Mouse (Mus musculus) CH12.LX (cell line): Measurements from ENCODE around the gene Arhgap45. TPM values are rescaled to one million over a fixed set of nuclear protein-coding genes. Genes with fewer than 3 reads are reported as not detected.
A peak's percentile ranks its signal among the peaks of the same experiment; 100 is the strongest.

Experiments used
- DNase-seq: peaks from one replicate; pipeline ENCODE4 v3.0.0-alpha.2; 2013; ENCODE audit errors: extremely low read depth
- H3K27ac ChIP-seq: 2 replicates; pipeline ENCODE4 v1.5.1; 2012; ENCODE audit warnings: low read depth, mild to moderate bottlenecking, control low read depth, moderate library complexity; ENCODE audit not compliant: insufficient read depth
- H3K27me3 ChIP-seq: replicated peaks from 2 replicates; pipeline ENCODE3; 2012; ENCODE audit warnings: inconsistent platforms
- H3K36me3 ChIP-seq, 2 experiments: replicated peaks in 1 of 2; 2 replicates each; pipeline versions ENCODE3 to v1.6.1; 2012; ENCODE audit warnings: inconsistent platforms in 1 of 2, low read length in 1 of 2, mild to moderate bottlenecking in 1 of 2, mixed read lengths in 1 of 2, moderate library complexity in 1 of 2; ENCODE audit not compliant: control insufficient read depth in 1 of 2, insufficient read depth in 1 of 2
- H3K4me1 ChIP-seq, 2 experiments: 2 replicates each; pipeline ENCODE4 v1.6.1; 2012; ENCODE audit warnings: inconsistent platforms in 1 of 2, moderate library complexity in 1 of 2; ENCODE audit not compliant: insufficient read depth in 2 of 2, control insufficient read depth in 1 of 2
- H3K4me2 ChIP-seq: 2 replicates; pipeline ENCODE4 v1.6.1; 2012; ENCODE audit warnings: low read depth, mild to moderate bottlenecking, control low read depth; ENCODE audit not compliant: poor library complexity, insufficient read depth, severe bottlenecking
- H3K4me3 ChIP-seq, 3 experiments: fragments of 150-350 bp in 1 of 3; sonication (generic) in 1 of 3; replicated peaks in 1 of 3; 2 replicates each; pipeline versions ENCODE3 to v1.5.1; 2011 to 2012; ENCODE audit warnings: low read depth in 2 of 3, low read length in 2 of 3, mild to moderate bottlenecking in 2 of 3, moderate library complexity in 2 of 3, control low read depth in 1 of 3, improper control_type of control experiment in 1 of 3, inconsistent platforms in 1 of 3, mixed read lengths in 1 of 3; ENCODE audit not compliant: poor library complexity in 1 of 3
- H3K79me2 ChIP-seq: replicated peaks from 2 replicates; pipeline ENCODE4 v1.6.1; 2012; ENCODE audit warnings: mild to moderate bottlenecking, moderate library complexity; ENCODE audit not compliant: control insufficient read depth, poor library complexity, insufficient read depth, severe bottlenecking; ENCODE audit errors: extremely low read depth
- H3K9ac ChIP-seq: 2 replicates; pipeline ENCODE4 v1.6.1; 2012; ENCODE audit warnings: low read depth, mild to moderate bottlenecking, control low read depth, moderate library complexity; ENCODE audit not compliant: insufficient read depth
- H3K9me3 ChIP-seq: replicated peaks from 2 replicates; pipeline ENCODE3; 2012; ENCODE audit warnings: low read length, inconsistent platforms, mixed read lengths
- CHD2 ChIP-seq: IDR thresholded peaks from 2 replicates; pipeline ENCODE4 v1.6.1; 2011; ENCODE audit warnings: low read length, improper control_type of control experiment
- E2F4 ChIP-seq: IDR thresholded peaks from 2 replicates; pipeline ENCODE4 v1.6.1; 2011; ENCODE audit warnings: low read depth, low read length, improper control_type of control experiment; ENCODE audit not compliant: insufficient replicate concordance
- IRF4 ChIP-seq: IDR thresholded peaks from 2 replicates; pipeline ENCODE4 v1.6.1; 2014; ENCODE audit warnings: low read depth, mild to moderate bottlenecking, inconsistent platforms, low read length, improper control_type of control experiment
- JUN ChIP-seq: IDR thresholded peaks from 2 replicates; pipeline ENCODE4 v1.6.1; 2011; ENCODE audit warnings: low read depth, mild to moderate bottlenecking, low read length, improper control_type of control experiment, moderate library complexity; ENCODE audit not compliant: insufficient read depth
- JUND ChIP-seq: conservative IDR thresholded peaks from 2 replicates; pipeline ENCODE4 v1.6.1; 2011; ENCODE audit warnings: low read depth, low read length, improper control_type of control experiment
- MEF2A ChIP-seq: IDR thresholded peaks from 2 replicates; pipeline ENCODE4 v1.6.1; 2014; ENCODE audit warnings: low read depth, mild to moderate bottlenecking, inconsistent platforms, low read length, improper control_type of control experiment, borderline replicate concordance
- MXI1 ChIP-seq: IDR thresholded peaks from 2 replicates; pipeline ENCODE4 v1.6.1; 2011; ENCODE audit warnings: mild to moderate bottlenecking, low read depth, low read length, improper control_type of control experiment
- POLR2AphosphoS2 ChIP-seq: IDR thresholded peaks from 2 replicates; pipeline ENCODE4 v1.6.1; 2011; ENCODE audit warnings: low read depth, low read length, improper control_type of control experiment
- SIN3A ChIP-seq: IDR thresholded peaks from 2 replicates; pipeline ENCODE4 v1.6.1; 2012; ENCODE audit warnings: low read length, improper control_type of control experiment, inconsistent platforms
- ZNF384 ChIP-seq: IDR thresholded peaks from 2 replicates; pipeline ENCODE4 v1.6.1; 2012; ENCODE audit warnings: low read depth, low read length, improper control_type of control experiment, inconsistent platforms
- dilution Hi-C: fragments of 300-500 bp; cut with MboI; formaldehyde crosslinking; loops from 2 replicates; pipeline ENCODE4 v1.14.3; 2020; ENCODE audit warnings: low sequenced_read_pairs; ENCODE audit not compliant: extremely low pct_unique_long_range_greater_than_20kb, extremely low pct_ligation_motif_present
- in situ Hi-C: fragments of 300-500 bp; cut with MboI; formaldehyde crosslinking; loops from 3 replicates; pipeline ENCODE4 v1.14.3; 2019; ENCODE audit warnings: low sequenced_read_pairs, low pct_ligation_motif_present, low pct_unique_long_range_greater_than_20kb, mixed read lengths
- polyA plus RNA-seq: library from polyadenylated mRNA; unstranded; fragments of >175 nt; gene quantifications from 2 replicates; pipeline ENCODE4 v1.2.1, GENCODE M21; 2012; ENCODE audit warnings: low read depth; ENCODE audit not compliant: insufficient read length
- total RNA-seq, 2 experiments: library from RNA; depleted of rRNA; stranded (reverse); fragments of 300-350 nt in 1 of 2; fragments of >200 nt in 1 of 2; gene quantifications; 2 replicates each; pipeline ENCODE4 v1.2.3; 2012 to 2014

Arhgap45 gene
- total and polyA plus RNA-seq, 3 experiments, result 10.3 to 25.9 (median 20.2) TPM

- peak; percentile 92 for TF ChIP-seq SIN3A
- TF ChIP-seq MEF2A, result peak; percentile 78
- TF ChIP-seq JUN, result no peak
- no peak for TF ChIP-seq JUND
- TF ChIP-seq MXI1, result peak; percentile 78
- TF ChIP-seq ZNF384, result no peak
- TF ChIP-seq POLR2AphosphoS2, result peak; percentile 24; the same call in 1 of the 2 replicates
- TF ChIP-seq E2F4, result no peak
Observed at GRCm38 (mm10) chr10:80074813-80075601, 58.6 kb downstream of the Arhgap45 start (continued).

GRCm38 (mm10) chr10:80075924-80076323 is 59.5 kb downstream of the Arhgap45 start:
- in situ Hi-C loops, result no loop called here
- Histone ChIP-seq H3K4me2 (peak overlapping the region; percentile 46; the same call in 1 of the 2 replicates), H3K79me2 (no peaks in the 10 kb centered on the region), H3K9me3 (no peaks in the 10 kb centered on the region), H3K9ac (peak overlapping the region; percentile 15), H3K27me3 (no peaks in the 10 kb centered on the region), H3K4me1 (peaks cover 44 to 83% of the 10 kb centered on the region in 2 experiments), H3K36me3 (peaks cover 32 to 71% of the 10 kb centered on the region in 2 experiments), H3K27ac (peak overlapping the region; percentile 62), H3K4me3 (peak overlapping the region in 1 of 3 experiments; percentile 4)
- no peak for DNase-seq
- TF ChIP-seq IRF4, result no peak
- dilution Hi-C loops, result no loop called here

- Histone ChIP-seq H3K36me3 (peaks cover 36 to 71% of the 10 kb centered on the region in 2 experiments), H3K9ac (no peak overlapping the region), H3K79me2 (no peaks in the 10 kb centered on the region), H3K9me3 (no peaks in the 10 kb centered on the region), H3K27ac (peak overlapping the region; percentile 62)
- dilution Hi-C loops, result no loop called here
- DNase-seq, result no peak
- no peak for TF ChIP-seq CHD2
- TF ChIP-seq, all 38 proteins: peak for 0
- in situ Hi-C loops, result no loop called here
- no peak overlapping the region for H3K4me3 ChIP-seq
- no peak overlapping the region for H3K4me2 ChIP-seq
- no peaks in the 10 kb centered on the region for H3K27me3 ChIP-seq
- H3K4me1 ChIP-seq, result peaks cover 47 to 86% of the 10 kb centered on the region in 2 experiments
Observed at GRCm38 (mm10) chr10:80076386-80076785, 59.9 kb downstream of the Arhgap45 start.
